Mouse (Mus musculus) neural tube, embryonic 11.5 days (tissue): ENCODE results near the gene Smarca2. TPM values are rescaled to one million over a fixed set of nuclear protein-coding genes. Genes with fewer than 3 reads are reported as not detected.

ENCODE experiments used
- ATAC-seq: fragments of 200-750 bp; cut with Nextera tagmentation; 2 replicates; pipeline ENCODE4 v1.8.0; 2017; ENCODE audit warnings: moderate number of reproducible peaks, mild to moderate bottlenecking, moderate TSS enrichment, moderate library complexity; ENCODE audit not compliant: insufficient read depth, low FRiP score, low TSS enrichment
- DNase-seq: peaks from one replicate; pipeline ENCODE4 v3.0.0-alpha.2; 2015; ENCODE audit warnings: low spot score
- H3K27ac ChIP-seq: fragments of 300-500 bp; sonication (generic); 2 replicates; pipeline ENCODE4 v1.5.1; 2014; ENCODE audit warnings: low read depth, mild to moderate bottlenecking, low read length
- H3K27me3 ChIP-seq: fragments of 300-500 bp; sonication (generic); 2 replicates; pipeline ENCODE4 v1.6.1; 2014; ENCODE audit warnings: mild to moderate bottlenecking, low read length, mixed read lengths; ENCODE audit not compliant: control insufficient read depth, insufficient read depth
- H3K36me3 ChIP-seq: fragments of 300-500 bp; sonication (generic); 2 replicates; pipeline ENCODE4 v1.6.1; 2014; ENCODE audit warnings: mild to moderate bottlenecking, low read length, moderate library complexity, mixed read lengths; ENCODE audit not compliant: control insufficient read depth, insufficient read depth
- H3K4me1 ChIP-seq: fragments of 300-500 bp; sonication (generic); 2 replicates; pipeline ENCODE4 v1.6.1; 2014; ENCODE audit warnings: low read length, mixed read lengths; ENCODE audit not compliant: control insufficient read depth, insufficient read depth
- H3K4me2 ChIP-seq: fragments of 300-500 bp; sonication (generic); 2 replicates; pipeline ENCODE4 v1.6.1; 2014; ENCODE audit warnings: low read depth, mild to moderate bottlenecking, moderate library complexity
- H3K4me3 ChIP-seq: fragments of 300-500 bp; sonication (generic); 2 replicates; pipeline ENCODE4 v1.5.1; 2014; ENCODE audit warnings: low read depth, low read length
- H3K9ac ChIP-seq: fragments of 300-500 bp; sonication (generic); 2 replicates; pipeline ENCODE4 v1.6.1; 2014; ENCODE audit warnings: mild to moderate bottlenecking, low read length
- H3K9me3 ChIP-seq: fragments of 300-500 bp; sonication (generic); 2 replicates; pipeline ENCODE4 v1.6.1; 2016; ENCODE audit warnings: low read length; ENCODE audit not compliant: control insufficient read depth
- WGBS: fragments of 180-500 bp; shearing (Covaris S2); extraction: QIAGEN DNeasy Blood & Tissue Kit; methylation state at CpG from one replicate; pipeline ENCODE4 v1.1.7; 2014; 5-methylcytosine and 5-hydroxymethylcytosine counted together
- polyA plus RNA-seq: library from polyadenylated mRNA; unstranded; fragments of >200 nt; fragmentation: Nextera tagmentation; extraction: Ambion mirVana; gene quantifications from 2 replicates; pipeline ENCODE4 v1.2.1, GENCODE M21; 2014

Gene Smarca2
- polyA plus RNA-seq, 1 experiment from 2014 or later, result 26.1 TPM

DNA sequence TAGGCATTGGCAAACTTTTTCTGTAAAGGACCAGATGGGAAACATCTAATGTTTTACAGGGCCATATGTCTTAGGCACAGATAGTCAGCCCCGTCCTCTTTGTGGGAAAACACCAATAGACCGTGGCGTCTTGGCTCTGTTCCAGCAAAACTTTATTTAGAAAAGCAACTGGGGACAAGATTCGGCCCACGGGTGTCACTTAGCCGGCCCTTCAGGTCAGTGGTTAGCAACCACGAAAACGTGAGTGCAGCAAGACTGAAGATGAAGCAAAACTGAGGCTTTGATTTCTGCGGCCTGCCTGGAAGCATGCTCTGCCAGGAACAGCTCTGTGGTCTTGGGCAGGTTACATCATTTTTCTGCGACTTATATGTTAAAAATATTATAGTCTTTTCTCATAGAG, 36.4 kb downstream of the Smarca2 start:
- no peak overlapping the region for H3K4me2 ChIP-seq
- 75% methylated on average over 10 of the region's 10 CpGs for WGBS
- H3K9ac ChIP-seq, result no peak overlapping the region
- H3K27me3 ChIP-seq, result no peaks in the 10 kb centered on the region
- no peak for DNase-seq
- H3K9me3 ChIP-seq, result no peaks in the 10 kb centered on the region
- H3K4me1 ChIP-seq, result no peaks in the 10 kb centered on the region
- H3K27ac ChIP-seq, result no peak overlapping the region
- no peaks in the 10 kb centered on the region for H3K36me3 ChIP-seq
- no peak for ATAC-seq
- no peak overlapping the region for H3K4me3 ChIP-seq

DNA sequence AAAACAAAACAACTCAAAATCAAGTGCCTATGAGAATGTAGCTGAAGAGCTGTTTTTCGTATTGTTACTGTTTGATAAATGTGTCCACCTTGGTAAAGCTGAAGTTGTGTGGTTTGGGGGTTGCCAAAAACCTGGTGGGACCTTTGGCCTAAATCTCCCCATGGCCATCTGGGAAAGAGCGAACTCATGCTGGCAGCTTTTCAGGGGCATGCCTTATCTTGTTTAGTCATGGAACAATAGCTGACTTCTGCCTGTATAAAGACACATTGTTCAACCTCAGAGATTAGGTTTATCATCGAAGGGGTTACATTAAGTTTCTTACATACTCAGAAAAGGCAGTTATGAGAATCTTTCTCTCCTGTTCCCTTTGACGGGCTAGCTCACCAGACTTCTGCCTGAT, 38.2 kb downstream of the Smarca2 start:
- H3K4me2 ChIP-seq, result no peak overlapping the region
- DNase-seq, result no peak
- no peak overlapping the region for H3K27ac ChIP-seq
- no peak for ATAC-seq
- 74% methylated on average over 4 of the region's 4 CpGs for WGBS
- H3K9ac ChIP-seq, result no peak overlapping the region
- no peaks in the 10 kb centered on the region for H3K36me3 ChIP-seq
- no peaks in the 10 kb centered on the region for H3K27me3 ChIP-seq
- no peaks in the 10 kb centered on the region for H3K4me1 ChIP-seq
- no peak overlapping the region for H3K4me3 ChIP-seq
- no peaks in the 10 kb centered on the region for H3K9me3 ChIP-seq

DNA sequence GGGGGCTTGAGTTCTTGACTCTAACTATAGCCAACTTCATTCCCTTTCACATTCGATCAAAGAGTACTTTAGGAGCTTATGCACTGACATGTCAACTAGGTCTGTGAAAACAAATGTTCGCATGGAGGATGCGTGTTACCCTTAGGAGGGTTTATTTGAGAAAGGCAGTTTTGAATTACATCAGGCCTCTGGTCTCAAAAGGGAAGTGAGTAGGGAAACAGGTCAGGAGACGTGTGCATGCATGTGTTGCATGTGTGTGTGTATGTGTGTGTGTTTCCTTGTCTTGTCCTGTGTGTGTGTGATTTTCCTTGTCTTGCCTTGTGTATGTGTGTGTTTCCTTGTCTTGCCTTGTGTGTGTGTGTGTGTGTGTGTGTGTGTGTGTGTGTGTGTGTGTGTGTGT, 39.1 kb downstream of the Smarca2 start:
- Histone ChIP-seq H3K4me2 (no peak overlapping the region), H3K36me3 (no peaks in the 10 kb centered on the region), H3K9me3 (no peaks in the 10 kb centered on the region), H3K9ac (no peak overlapping the region), H3K4me1 (no peaks in the 10 kb centered on the region), H3K27me3 (no peaks in the 10 kb centered on the region), H3K27ac (no peak overlapping the region), H3K4me3 (no peak overlapping the region)
- ATAC-seq (no peak), DNase-seq (no peak)
- WGBS, result 81% methylated on average over 4 of the region's 4 CpGs

DNA sequence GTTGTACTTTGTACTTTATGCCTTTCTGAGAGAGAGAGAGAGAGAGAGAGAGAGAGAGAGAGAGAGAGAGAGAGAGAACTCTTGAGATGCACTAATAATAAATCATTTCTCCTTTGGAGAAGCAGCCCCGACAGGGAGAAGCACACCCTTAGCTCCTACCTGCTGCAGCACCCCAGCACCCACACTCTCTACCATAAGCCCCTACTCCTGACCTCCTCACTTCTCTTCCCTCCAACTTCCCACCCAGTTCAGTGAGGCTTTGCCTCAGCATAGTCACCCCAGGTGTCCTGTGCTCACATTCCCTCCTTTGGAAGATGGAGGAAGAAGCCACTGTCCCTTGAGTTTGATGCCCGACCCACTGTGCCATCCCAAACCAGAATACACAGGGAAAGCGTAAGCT, 40.2 kb downstream of the Smarca2 start:
- 79% methylated on average over 3 of the region's 3 CpGs for WGBS
- Histone ChIP-seq H3K36me3 (no peaks in the 10 kb centered on the region), H3K4me2 (no peak overlapping the region), H3K27ac (no peak overlapping the region), H3K4me3 (no peak overlapping the region), H3K4me1 (no peaks in the 10 kb centered on the region), H3K27me3 (no peaks in the 10 kb centered on the region), H3K9ac (no peak overlapping the region), H3K9me3 (no peaks in the 10 kb centered on the region)
- DNase-seq, result no peak
- ATAC-seq, result no peak

DNA sequence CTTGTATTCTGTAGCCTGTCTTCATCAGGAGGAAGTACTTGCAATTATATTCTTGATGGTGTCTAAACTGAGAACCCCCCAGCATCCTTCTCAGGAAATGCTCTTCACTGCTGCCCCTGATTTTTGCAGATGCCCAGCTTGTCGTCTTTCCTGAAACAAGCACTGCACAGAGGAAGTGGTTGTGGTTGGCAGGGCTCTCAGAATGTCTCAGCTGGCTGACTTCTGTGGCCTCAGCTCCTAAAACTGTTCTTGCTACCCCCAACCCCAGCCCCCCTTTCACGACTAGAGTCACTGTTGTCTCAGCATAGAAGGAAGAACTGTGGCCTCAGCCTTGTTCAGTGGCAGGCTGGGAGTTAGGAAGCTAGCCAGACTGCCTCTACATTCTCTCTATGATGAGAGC, 41.3 kb downstream of the Smarca2 start:
- whole genome bisulfite sequencing, result 53% methylated on average over 2 of the region's 2 CpGs
- H3K4me3 ChIP-seq, result no peak overlapping the region
- ATAC-seq (no peak), DNase-seq (no peak)
- no peaks in the 10 kb centered on the region for H3K9me3 ChIP-seq
- no peaks in the 10 kb centered on the region for H3K27me3 ChIP-seq
- H3K36me3 ChIP-seq, result no peaks in the 10 kb centered on the region
- H3K9ac ChIP-seq, result no peak overlapping the region
- H3K4me1 ChIP-seq, result no peaks in the 10 kb centered on the region
- H3K4me2 ChIP-seq, result no peak overlapping the region
- no peak overlapping the region for H3K27ac ChIP-seq

DNA sequence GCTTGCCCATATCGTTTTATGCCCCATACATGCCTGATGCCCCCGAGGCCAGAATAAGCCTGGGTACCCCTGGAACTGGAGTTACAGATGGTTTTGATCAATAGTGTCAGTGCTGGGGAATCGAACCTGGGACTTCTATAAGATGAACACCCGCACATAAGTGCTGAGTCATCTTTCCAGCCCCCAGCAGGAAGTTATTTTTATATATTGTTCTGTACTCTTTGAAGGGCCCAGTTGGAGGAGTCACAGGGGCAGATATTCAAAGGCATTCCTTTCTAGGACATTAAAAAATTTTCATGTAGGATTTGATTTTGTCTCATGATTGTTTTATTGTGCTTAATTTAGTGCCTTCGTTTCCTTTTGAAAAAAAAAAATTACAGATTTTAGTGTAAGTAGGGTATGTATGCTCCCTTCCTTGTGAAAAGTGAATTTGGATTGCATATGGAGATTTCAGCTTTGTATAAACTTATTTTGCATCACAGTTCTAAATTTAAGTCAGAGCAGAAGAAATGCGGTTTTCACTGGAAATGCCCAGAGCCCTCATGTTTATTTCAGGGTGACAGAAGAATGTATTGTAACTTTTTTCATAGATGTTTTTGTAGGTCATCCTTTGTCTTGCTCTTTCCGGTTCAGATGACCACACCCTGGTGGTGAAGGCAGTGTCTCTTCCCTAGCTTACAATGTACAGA, 45.9 kb downstream of the Smarca2 start:
- ATAC-seq (no peak), DNase-seq (no peak)
- H3K27ac ChIP-seq, result no peak overlapping the region
- H3K9ac ChIP-seq, result no peak overlapping the region
- H3K4me1 ChIP-seq, result no peaks in the 10 kb centered on the region
- WGBS, result 91% methylated on average over 7 of the region's 7 CpGs
- no peaks in the 10 kb centered on the region for H3K27me3 ChIP-seq
- H3K9me3 ChIP-seq, result no peaks in the 10 kb centered on the region
- H3K36me3 ChIP-seq, result no peaks in the 10 kb centered on the region
- no peak overlapping the region for H3K4me3 ChIP-seq
- no peak overlapping the region for H3K4me2 ChIP-seq

DNA sequence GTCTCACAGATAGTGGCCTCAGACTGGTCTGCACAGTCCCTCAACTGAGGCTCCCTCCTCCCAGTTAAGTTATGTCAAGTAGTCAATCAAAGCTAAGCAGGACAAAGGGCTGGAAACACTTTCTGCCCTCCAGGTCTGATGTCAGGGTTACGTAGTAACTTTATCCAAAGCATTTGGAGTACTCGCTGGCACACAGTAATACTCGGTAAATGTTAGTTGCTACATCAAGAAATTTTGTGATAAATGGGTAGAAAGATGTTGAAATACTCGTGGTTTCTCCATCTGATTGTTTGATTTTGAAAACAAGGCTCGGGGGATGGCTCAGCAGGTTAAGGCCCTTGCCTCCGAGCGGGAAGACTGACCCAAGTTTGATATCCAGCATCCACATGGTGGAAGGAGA, 53.5 kb downstream of the Smarca2 start:
- H3K36me3 ChIP-seq, result no peaks in the 10 kb centered on the region
- no peak overlapping the region for H3K4me3 ChIP-seq
- no peaks in the 10 kb centered on the region for H3K27me3 ChIP-seq
- ATAC-seq, result no peak
- WGBS, result 88% methylated on average over 7 of the region's 7 CpGs
- H3K9ac ChIP-seq, result no peak overlapping the region
- no peak for DNase-seq
- no peaks in the 10 kb centered on the region for H3K9me3 ChIP-seq
- no peak overlapping the region for H3K4me2 ChIP-seq
- no peak overlapping the region for H3K27ac ChIP-seq
- no peaks in the 10 kb centered on the region for H3K4me1 ChIP-seq

DNA sequence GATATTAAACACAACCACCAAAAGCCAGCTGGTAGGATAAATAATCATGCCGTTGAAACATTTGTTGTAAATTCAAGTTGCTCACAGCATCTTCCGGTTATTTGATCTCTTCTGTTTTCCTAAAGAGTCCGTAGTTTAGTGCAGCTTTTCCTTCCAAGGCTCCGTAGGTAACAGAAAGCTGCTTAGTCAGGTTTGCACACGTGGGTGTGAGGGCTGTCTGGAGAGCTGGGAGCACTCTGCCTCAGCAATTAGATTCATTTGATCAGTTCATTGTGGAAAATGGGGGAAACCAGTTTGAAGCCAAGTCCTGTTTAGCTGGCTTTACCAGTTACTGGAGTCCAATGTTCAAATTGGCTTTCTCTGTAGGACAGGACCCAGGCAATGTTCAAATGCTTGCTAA, 55.1 kb downstream of the Smarca2 start:
- 85% methylated on average over 5 of the region's 5 CpGs for WGBS
- no peaks in the 10 kb centered on the region for H3K36me3 ChIP-seq
- no peak for DNase-seq
- H3K9ac ChIP-seq, result no peak overlapping the region
- ATAC-seq, result no peak
- H3K4me2 ChIP-seq, result no peak overlapping the region
- no peaks in the 10 kb centered on the region for H3K4me1 ChIP-seq
- no peaks in the 10 kb centered on the region for H3K9me3 ChIP-seq
- H3K27ac ChIP-seq, result no peak overlapping the region
- no peak overlapping the region for H3K4me3 ChIP-seq
- no peaks in the 10 kb centered on the region for H3K27me3 ChIP-seq

DNA sequence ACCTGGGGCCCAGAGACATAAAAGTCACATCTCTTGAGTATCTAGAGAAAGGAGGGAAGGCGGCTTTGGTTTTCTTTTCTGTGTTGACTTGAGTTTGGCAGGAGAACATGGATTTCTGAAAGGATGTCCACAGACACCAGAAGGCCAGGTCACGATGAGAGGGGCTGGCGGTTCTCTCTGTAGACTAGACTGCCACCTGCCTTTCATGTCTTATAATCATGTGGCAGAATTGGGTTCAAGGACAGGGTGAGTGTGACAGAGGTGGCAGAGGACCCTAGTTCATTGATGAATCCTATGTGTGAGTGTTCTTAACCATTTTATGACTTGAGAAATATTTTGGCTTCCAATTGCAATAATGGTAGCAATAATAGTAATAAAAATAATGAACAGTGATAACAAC, 56.3 kb downstream of the Smarca2 start:
- Histone ChIP-seq H3K27ac (no peak overlapping the region), H3K4me3 (no peak overlapping the region), H3K27me3 (no peaks in the 10 kb centered on the region), H3K4me1 (no peaks in the 10 kb centered on the region), H3K9ac (no peak overlapping the region), H3K4me2 (no peak overlapping the region), H3K36me3 (no peaks in the 10 kb centered on the region), H3K9me3 (no peaks in the 10 kb centered on the region)
- WGBS, result 92% methylated on average over 3 of the region's 3 CpGs
- no peak for ATAC-seq
- DNase-seq, result no peak
